Mouse (Mus musculus) ES-Bruce4 (cell line): ENCODE data around the gene Sec24b.

Source experiments
- CTCF ChIP-seq: IDR thresholded peaks from one replicate; pipeline ENCODE4 v1.8.1; 2011; ENCODE audit warnings: low read depth, low read length
- EP300 ChIP-seq: IDR thresholded peaks from 2 replicates; pipeline ENCODE4 v1.6.1; 2011; ENCODE audit warnings: low read depth, low read length; ENCODE audit not compliant: insufficient read depth
- POLR2A ChIP-seq: IDR thresholded peaks from one replicate; pipeline ENCODE4 v1.8.1; 2011; ENCODE audit warnings: low read length; ENCODE audit not compliant: insufficient read depth

DNA sequence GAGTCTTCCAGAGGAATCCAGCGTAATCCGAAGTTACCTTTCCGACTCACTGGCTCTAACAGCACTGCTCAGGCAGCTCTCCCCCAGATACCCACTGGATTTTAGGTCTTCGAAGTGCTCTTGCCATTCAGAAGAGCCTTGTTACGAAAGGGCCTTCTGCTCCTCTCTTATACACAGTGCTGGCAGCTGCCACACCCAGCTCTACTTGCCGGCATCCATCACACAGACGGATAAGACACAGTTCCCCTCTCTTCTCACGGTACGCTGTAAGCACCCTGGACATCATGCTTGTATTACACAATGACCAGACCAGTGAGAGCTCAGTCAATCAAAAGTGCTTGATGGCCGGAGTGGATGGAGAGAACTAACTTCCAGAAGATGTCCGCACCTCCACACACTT, 79.6 kb downstream of the Sec24b start:
- TF ChIP-seq CTCF (no peak), POLR2A (no peak), EP300 (no peak)
